Mouse (Mus musculus): ENCODE data around the gene Ctbs.

- TF ChIP-seq GATA1 (IDR thresholded peaks at IDR 0.05; ENCODE audit: low read length): no peak
- no peak for TF ChIP-seq TAL1 (IDR thresholded peaks at IDR 0.05; ENCODE audit: low read length)
Measured at GRCm38 (mm10) chr3:146423710-146424109, 25.9 kb upstream of the Ctbs start.
